Mouse (Mus musculus): Measurements from ENCODE around the gene Zbtb34. TPM values are rescaled to one million over a fixed set of nuclear protein-coding genes. Genes with fewer than 3 reads are reported as not detected.

Zbtb34 gene
- polyA plus RNA-seq, 1 experiment from 2014 or later: 6.1 TPM

GRCm38 (mm10) chr2:33370777-33371647 is 60.1 kb downstream of the Zbtb34 start, which contains the start of gene Ralgps1:
TSS of gene Ralgps1 (minus strand) at chr2:33371486.
- ATAC-seq (replicated peaks; ENCODE audit: low FRiP score): peak; percentile 99
- WGBS: under 1% methylated on average over 60 of the region's 74 CpGs
- peak within 1 kb of the TSS; percentile 73; the same call in 1 of the 2 replicates for H3K27ac ChIP-seq (ENCODE audit: low read depth, low read length)
- peak within 1 kb of the TSS; percentile 66 for H3K9ac ChIP-seq (ENCODE audit: low read depth, low read length)
- DNase-seq (ENCODE audit: low spot score): peak; percentile 94
- H3K4me2 ChIP-seq: peak within 1 kb of the TSS; percentile 71
- H3K4me3 ChIP-seq (ENCODE audit: low read depth, low read length): peak within 1 kb of the TSS; percentile 69
- H3K27me3 ChIP-seq (replicated peaks; ENCODE audit: control insufficient read depth, insufficient read depth, low read length): no peaks in the 10 kb centered on the region
- no peaks in the 10 kb centered on the region for H3K9me3 ChIP-seq (ENCODE audit: control insufficient read depth, low read length)
- 0 out of 2 replicates have a peak, but pooled peaks cover 3% of the 10 kb centered on the region for H3K4me1 ChIP-seq (replicated peaks; ENCODE audit: control insufficient read depth, insufficient read depth, low read length)
- H3K36me3 ChIP-seq (ENCODE audit: control insufficient read depth, insufficient read depth, low read length): no peaks in the 10 kb centered on the region

GRCm38 (mm10) chr2:33370276-33370776 is 60.8 kb downstream of the Zbtb34 start:
- H3K9ac ChIP-seq (ENCODE audit: low read depth, low read length): 0 out of 2 replicates have a peak overlapping the region, but pooled peaks have one; percentile 14
- H3K27ac ChIP-seq (ENCODE audit: low read depth, low read length): no peak overlapping the region
- H3K27me3 ChIP-seq (replicated peaks; ENCODE audit: control insufficient read depth, insufficient read depth, low read length): no peaks in the 10 kb centered on the region
- H3K4me1 ChIP-seq (replicated peaks; ENCODE audit: control insufficient read depth, insufficient read depth, low read length): 0 out of 2 replicates have a peak, but pooled peaks cover 3% of the 10 kb centered on the region
- ATAC-seq (replicated peaks; ENCODE audit: low FRiP score) (peak; percentile 17), DNase-seq (ENCODE audit: low spot score) (no peak)
- H3K4me2 ChIP-seq: peak overlapping the region; percentile 71
- peak overlapping the region; percentile 69 for H3K4me3 ChIP-seq (ENCODE audit: low read depth, low read length)
- H3K9me3 ChIP-seq (ENCODE audit: control insufficient read depth, low read length): no peaks in the 10 kb centered on the region
- WGBS: 17% methylated on average over 13 of the region's 15 CpGs
- H3K36me3 ChIP-seq (ENCODE audit: control insufficient read depth, insufficient read depth, low read length): no peaks in the 10 kb centered on the region

- Histone ChIP-seq H3K4me2 (no peak overlapping the region), H3K27ac (ENCODE audit: low read depth, low read length) (no peak overlapping the region), H3K4me3 (ENCODE audit: low read depth, low read length) (no peak overlapping the region), H3K36me3 (ENCODE audit: control insufficient read depth, insufficient read depth, low read length) (no peaks in the 10 kb centered on the region), H3K9me3 (ENCODE audit: control insufficient read depth, low read length) (no peaks in the 10 kb centered on the region), H3K4me1 (replicated peaks; ENCODE audit: control insufficient read depth, insufficient read depth, low read length) (0 out of 2 replicates have a peak, but pooled peaks cover 3% of the 10 kb centered on the region), H3K27me3 (replicated peaks; ENCODE audit: control insufficient read depth, insufficient read depth, low read length) (no peaks in the 10 kb centered on the region), H3K9ac (ENCODE audit: low read depth, low read length) (no peak overlapping the region)
- whole genome bisulfite sequencing: 80% methylated on average over 3 of the region's 3 CpGs
- DNase-seq (ENCODE audit: low spot score) (no peak), ATAC-seq (replicated peaks; ENCODE audit: low FRiP score) (no peak)
These were observed 61.7 kb downstream of the Zbtb34 start for GRCm38 (mm10) chr2:33369453-33369852.

GRCm38 (mm10) chr2:33368486-33368885 is 62.6 kb downstream of the Zbtb34 start:
- no peak overlapping the region for H3K9ac ChIP-seq (ENCODE audit: low read depth, low read length)
- no peak overlapping the region for H3K27ac ChIP-seq (ENCODE audit: low read depth, low read length)
- H3K36me3 ChIP-seq (ENCODE audit: control insufficient read depth, insufficient read depth, low read length): no peaks in the 10 kb centered on the region
- H3K4me3 ChIP-seq (ENCODE audit: low read depth, low read length): no peak overlapping the region
- DNase-seq (ENCODE audit: low spot score) (no peak), ATAC-seq (replicated peaks; ENCODE audit: low FRiP score) (no peak)
- no peaks in the 10 kb centered on the region for H3K27me3 ChIP-seq (replicated peaks; ENCODE audit: control insufficient read depth, insufficient read depth, low read length)
- WGBS: 72% methylated on average over 1 of the region's 1 CpGs
- H3K4me1 ChIP-seq (replicated peaks; ENCODE audit: control insufficient read depth, insufficient read depth, low read length): 0 out of 2 replicates have a peak, but pooled peaks cover 3% of the 10 kb centered on the region
- no peak overlapping the region for H3K4me2 ChIP-seq
- no peaks in the 10 kb centered on the region for H3K9me3 ChIP-seq (ENCODE audit: control insufficient read depth, low read length)

- H3K4me2 ChIP-seq: no peak overlapping the region
- no peaks in the 10 kb centered on the region for H3K27me3 ChIP-seq (replicated peaks; ENCODE audit: control insufficient read depth, insufficient read depth, low read length)
- H3K36me3 ChIP-seq (ENCODE audit: control insufficient read depth, insufficient read depth, low read length): no peaks in the 10 kb centered on the region
- ATAC-seq (replicated peaks; ENCODE audit: low FRiP score) (no peak), DNase-seq (ENCODE audit: low spot score) (no peak)
- no peak overlapping the region for H3K4me3 ChIP-seq (ENCODE audit: low read depth, low read length)
- H3K9me3 ChIP-seq (ENCODE audit: control insufficient read depth, low read length): no peaks in the 10 kb centered on the region
- H3K27ac ChIP-seq (ENCODE audit: low read depth, low read length): no peak overlapping the region
- H3K9ac ChIP-seq (ENCODE audit: low read depth, low read length): no peak overlapping the region
- 0 out of 2 replicates have a peak, but pooled peaks cover 3% of the 10 kb centered on the region for H3K4me1 ChIP-seq (replicated peaks; ENCODE audit: control insufficient read depth, insufficient read depth, low read length)
- WGBS: 70% methylated on average over 9 of the region's 9 CpGs
These were observed 65.2 kb downstream of the Zbtb34 start for GRCm38 (mm10) chr2:33365703-33366471.

GRCm38 (mm10) chr2:33364656-33365055 is 66.5 kb downstream of the Zbtb34 start:
- Histone ChIP-seq H3K9me3 (ENCODE audit: control insufficient read depth, low read length) (no peaks in the 10 kb centered on the region), H3K36me3 (ENCODE audit: control insufficient read depth, insufficient read depth, low read length) (no peaks in the 10 kb centered on the region), H3K4me2 (no peak overlapping the region), H3K27ac (ENCODE audit: low read depth, low read length) (no peak overlapping the region), H3K9ac (ENCODE audit: low read depth, low read length) (no peak overlapping the region), H3K4me3 (ENCODE audit: low read depth, low read length) (no peak overlapping the region), H3K27me3 (replicated peaks; ENCODE audit: control insufficient read depth, insufficient read depth, low read length) (no peaks in the 10 kb centered on the region), H3K4me1 (replicated peaks; ENCODE audit: control insufficient read depth, insufficient read depth, low read length) (0 out of 2 replicates have a peak, but pooled peaks cover 3% of the 10 kb centered on the region)
- no peak for DNase-seq (ENCODE audit: low spot score)
- 89% methylated on average over 4 of the region's 4 CpGs for WGBS
- ATAC-seq (replicated peaks; ENCODE audit: low FRiP score): no peak

GRCm38 (mm10) chr2:33363890-33364289 is 67.2 kb downstream of the Zbtb34 start:
- no peak overlapping the region for H3K9ac ChIP-seq (ENCODE audit: low read depth, low read length)
- no peak overlapping the region for H3K4me2 ChIP-seq
- 74% methylated on average over 4 of the region's 4 CpGs for WGBS
- ATAC-seq (replicated peaks; ENCODE audit: low FRiP score) (no peak), DNase-seq (ENCODE audit: low spot score) (no peak)
- no peak overlapping the region for H3K27ac ChIP-seq (ENCODE audit: low read depth, low read length)
- 0 out of 2 replicates have a peak, but pooled peaks cover 3% of the 10 kb centered on the region for H3K4me1 ChIP-seq (replicated peaks; ENCODE audit: control insufficient read depth, insufficient read depth, low read length)
- no peaks in the 10 kb centered on the region for H3K9me3 ChIP-seq (ENCODE audit: control insufficient read depth, low read length)
- no peaks in the 10 kb centered on the region for H3K36me3 ChIP-seq (ENCODE audit: control insufficient read depth, insufficient read depth, low read length)
- no peak overlapping the region for H3K4me3 ChIP-seq (ENCODE audit: low read depth, low read length)
- no peaks in the 10 kb centered on the region for H3K27me3 ChIP-seq (replicated peaks; ENCODE audit: control insufficient read depth, insufficient read depth, low read length)

- H3K27ac ChIP-seq (ENCODE audit: low read depth, low read length): no peak overlapping the region
- H3K9ac ChIP-seq (ENCODE audit: low read depth, low read length): no peak overlapping the region
- no peak for ATAC-seq (replicated peaks; ENCODE audit: low FRiP score)
- H3K36me3 ChIP-seq (ENCODE audit: control insufficient read depth, insufficient read depth, low read length): no peaks in the 10 kb centered on the region
- H3K4me3 ChIP-seq (ENCODE audit: low read depth, low read length): no peak overlapping the region
- WGBS: 65% methylated on average over 9 of the region's 9 CpGs
- no peak overlapping the region for H3K4me2 ChIP-seq
- H3K4me1 ChIP-seq (replicated peaks; ENCODE audit: control insufficient read depth, insufficient read depth, low read length): 0 out of 2 replicates have a peak, but pooled peaks cover under 1% of the 10 kb centered on the region
- H3K9me3 ChIP-seq (ENCODE audit: control insufficient read depth, low read length): no peaks in the 10 kb centered on the region
- H3K27me3 ChIP-seq (replicated peaks; ENCODE audit: control insufficient read depth, insufficient read depth, low read length): no peaks in the 10 kb centered on the region
- DNase-seq (ENCODE audit: low spot score): no peak
These were observed 69.9 kb downstream of the Zbtb34 start for GRCm38 (mm10) chr2:33361139-33361716.
